Mouse (Mus musculus) intestine, embryonic 15.5 days (tissue): ENCODE data around the gene Tmem247. TPM values are rescaled to one million over a fixed set of nuclear protein-coding genes. Genes with fewer than 3 reads are reported as not detected.

Experiments
- ATAC-seq: fragments of 200-750 bp; cut with Nextera tagmentation; 2 replicates; pipeline ENCODE4 v1.8.0; 2017; ENCODE audit warnings: moderate TSS enrichment, moderate library complexity
- H3K27ac ChIP-seq: fragments of 300-500 bp; sonication (generic); 2 replicates; pipeline ENCODE4 v1.5.1; 2015; ENCODE audit warnings: mild to moderate bottlenecking, inconsistent platforms
- H3K27me3 ChIP-seq: fragments of 300-500 bp; sonication (generic); replicated peaks from 2 replicates; pipeline ENCODE4 v1.6.1; 2015; ENCODE audit warnings: inconsistent platforms
- H3K36me3 ChIP-seq: fragments of 300-500 bp; sonication (generic); 2 replicates; pipeline ENCODE4 v1.6.1; 2015; ENCODE audit warnings: inconsistent platforms
- H3K4me1 ChIP-seq: fragments of 300-500 bp; sonication (generic); replicated peaks from 2 replicates; pipeline ENCODE4 v1.6.1; 2015; ENCODE audit warnings: inconsistent platforms
- H3K4me2 ChIP-seq: fragments of 300-500 bp; sonication (generic); replicated peaks from 2 replicates; pipeline ENCODE4 v1.6.1; 2015; ENCODE audit warnings: mild to moderate bottlenecking, inconsistent platforms
- H3K4me3 ChIP-seq: fragments of 300-500 bp; sonication (generic); replicated peaks from 2 replicates; pipeline ENCODE4 v1.5.1; 2015; ENCODE audit warnings: inconsistent platforms
- H3K9ac ChIP-seq: fragments of 300-500 bp; sonication (generic); 2 replicates; pipeline ENCODE4 v1.6.1; 2015; ENCODE audit warnings: inconsistent platforms
- H3K9me3 ChIP-seq: fragments of 300-500 bp; sonication (generic); 2 replicates; pipeline ENCODE4 v1.6.1; 2016; ENCODE audit warnings: inconsistent platforms
- WGBS: fragments of 180-500 bp; shearing (Covaris S2); methylation state at CpG from one replicate; pipeline ENCODE4 v1.1.7; 2015; 5-methylcytosine and 5-hydroxymethylcytosine counted together
- polyA plus RNA-seq: library from polyadenylated mRNA; unstranded; fragments of >200 nt; fragmentation: Nextera tagmentation; extraction: Ambion mirVana; gene quantifications from 2 replicates; pipeline ENCODE4 v1.2.1, GENCODE M21; 2015

Gene Tmem247
- polyA plus RNA-seq, 1 experiment from 2014 or later = not detected

GRCm38 (mm10) chr17:86919729-86920128 is 2.6 kb downstream of the Tmem247 start:
- Histone ChIP-seq H3K9me3 (no peaks in the 10 kb centered on the region), H3K36me3 (no peaks in the 10 kb centered on the region), H3K4me1 (no peaks in the 10 kb centered on the region), H3K4me3 (no peak overlapping the region), H3K27ac (no peak overlapping the region), H3K27me3 (no peaks in the 10 kb centered on the region), H3K4me2 (no peak overlapping the region), H3K9ac (no peak overlapping the region)
- ATAC-seq = 0 out of 2 replicates have a peak, but pooled peaks have one; percentile 20
- 63% methylated on average over 11 of the region's 11 CpGs for WGBS

- no peak for ATAC-seq
- no peak overlapping the region for H3K4me3 ChIP-seq
- 71% methylated on average over 3 of the region's 3 CpGs for WGBS
These were observed 7.5 kb downstream of the Tmem247 start for GRCm38 (mm10) chr17:86924679-86925078.

GRCm38 (mm10) chr17:86926836-86927235 is 9.7 kb downstream of the Tmem247 start:
- no peak overlapping the region for H3K27ac ChIP-seq
- no peaks in the 10 kb centered on the region for H3K9me3 ChIP-seq
- H3K4me1 ChIP-seq = no peaks in the 10 kb centered on the region
- WGBS = 90% methylated on average over 3 of the region's 3 CpGs
- no peak for ATAC-seq
- no peak overlapping the region for H3K4me3 ChIP-seq
- no peaks in the 10 kb centered on the region for H3K27me3 ChIP-seq
- H3K36me3 ChIP-seq = no peaks in the 10 kb centered on the region
- H3K4me2 ChIP-seq = no peak overlapping the region
- H3K9ac ChIP-seq = no peak overlapping the region

More at GRCm38 (mm10) chr17:86924679-86925078, 7.5 kb downstream of the Tmem247 start:
- H3K4me2 ChIP-seq = no peak overlapping the region
- H3K27ac ChIP-seq = no peak overlapping the region
- H3K27me3 ChIP-seq = no peaks in the 10 kb centered on the region
- no peaks in the 10 kb centered on the region for H3K4me1 ChIP-seq
- H3K9me3 ChIP-seq = no peaks in the 10 kb centered on the region
- H3K36me3 ChIP-seq = no peaks in the 10 kb centered on the region
- no peak overlapping the region for H3K9ac ChIP-seq

GRCm38 (mm10) chr17:86929355-86929754 is 12.2 kb downstream of the Tmem247 start:
- no peak overlapping the region for H3K4me3 ChIP-seq
- H3K4me2 ChIP-seq = no peak overlapping the region
- H3K36me3 ChIP-seq = no peaks in the 10 kb centered on the region
- H3K9ac ChIP-seq = no peak overlapping the region
- WGBS = 83% methylated on average over 6 of the region's 6 CpGs
- H3K9me3 ChIP-seq = no peaks in the 10 kb centered on the region
- H3K4me1 ChIP-seq = no peaks in the 10 kb centered on the region
- ATAC-seq = no peak
- no peaks in the 10 kb centered on the region for H3K27me3 ChIP-seq
- H3K27ac ChIP-seq = no peak overlapping the region

GRCm38 (mm10) chr17:86929981-86930380 is 12.8 kb downstream of the Tmem247 start:
- Histone ChIP-seq H3K4me2 (no peak overlapping the region), H3K36me3 (no peaks in the 10 kb centered on the region), H3K27ac (no peak overlapping the region), H3K9ac (no peak overlapping the region), H3K9me3 (no peaks in the 10 kb centered on the region), H3K4me3 (no peak overlapping the region), H3K27me3 (no peaks in the 10 kb centered on the region), H3K4me1 (no peaks in the 10 kb centered on the region)
- ATAC-seq = no peak

- Histone ChIP-seq H3K4me2 (no peak overlapping the region), H3K9ac (no peak overlapping the region), H3K9me3 (no peaks in the 10 kb centered on the region), H3K27me3 (no peaks in the 10 kb centered on the region), H3K4me3 (no peak overlapping the region), H3K36me3 (no peaks in the 10 kb centered on the region), H3K4me1 (peaks cover 7% of the 10 kb centered on the region; the same call in 1 of the 2 replicates), H3K27ac (no peak overlapping the region)
- no peak for ATAC-seq
- 43% methylated on average over 5 of the region's 5 CpGs for WGBS
These were observed 15.7 kb downstream of the Tmem247 start for GRCm38 (mm10) chr17:86932896-86933295.

GRCm38 (mm10) chr17:86937064-86937463 is 19.9 kb downstream of the Tmem247 start:
- 71% methylated on average over 2 of the region's 2 CpGs for WGBS
- H3K4me3 ChIP-seq = no peak overlapping the region
- H3K4me1 ChIP-seq = peaks cover 7% of the 10 kb centered on the region; the same call in 1 of the 2 replicates
- no peak overlapping the region for H3K9ac ChIP-seq
- ATAC-seq = peak; percentile 6; the same call in 1 of the 2 replicates
- H3K27me3 ChIP-seq = no peaks in the 10 kb centered on the region
- no peaks in the 10 kb centered on the region for H3K9me3 ChIP-seq
- H3K27ac ChIP-seq = peak overlapping the region; percentile 48; the same call in 1 of the 2 replicates
- no peaks in the 10 kb centered on the region for H3K36me3 ChIP-seq
- H3K4me2 ChIP-seq = peak overlapping the region; percentile 73; the same call in 1 of the 2 replicates

- no peaks in the 10 kb centered on the region for H3K27me3 ChIP-seq
- peaks cover 7% of the 10 kb centered on the region; the same call in 1 of the 2 replicates for H3K4me1 ChIP-seq
- peak; percentile 93 for ATAC-seq
- WGBS = 2% methylated on average over 20 of the region's 20 CpGs
- no peaks in the 10 kb centered on the region for H3K9me3 ChIP-seq
- peak overlapping the region; percentile 39 for H3K4me3 ChIP-seq
- H3K36me3 ChIP-seq = no peaks in the 10 kb centered on the region
- H3K9ac ChIP-seq = 0 out of 2 replicates have a peak overlapping the region, but pooled peaks have one; percentile 26
- H3K4me2 ChIP-seq = peak overlapping the region; percentile 73
- peak overlapping the region; percentile 48; the same call in 1 of the 2 replicates for H3K27ac ChIP-seq
These were observed 20.5 kb downstream of the Tmem247 start for GRCm38 (mm10) chr17:86937497-86938155.

- no peaks in the 10 kb centered on the region for H3K9me3 ChIP-seq
- no peak overlapping the region for H3K4me2 ChIP-seq
- ATAC-seq = no peak
- no peaks in the 10 kb centered on the region for H3K36me3 ChIP-seq
- H3K4me3 ChIP-seq = no peak overlapping the region
- H3K27me3 ChIP-seq = no peaks in the 10 kb centered on the region
- H3K4me1 ChIP-seq = peaks cover 7% of the 10 kb centered on the region; the same call in 1 of the 2 replicates
- no peak overlapping the region for H3K27ac ChIP-seq
- no peak overlapping the region for H3K9ac ChIP-seq
- WGBS = 76% methylated on average over 7 of the region's 7 CpGs
These were observed 21.5 kb downstream of the Tmem247 start for GRCm38 (mm10) chr17:86938683-86939082.

GRCm38 (mm10) chr17:86942112-86942511 is 25.0 kb downstream of the Tmem247 start:
- H3K27me3 ChIP-seq = no peaks in the 10 kb centered on the region
- no peak overlapping the region for H3K9ac ChIP-seq
- no peaks in the 10 kb centered on the region for H3K9me3 ChIP-seq
- no peak overlapping the region for H3K27ac ChIP-seq
- ATAC-seq = no peak
- WGBS = 55% methylated on average over 6 of the region's 6 CpGs
- no peaks in the 10 kb centered on the region for H3K36me3 ChIP-seq
- peaks cover 6% of the 10 kb centered on the region; the same call in 1 of the 2 replicates for H3K4me1 ChIP-seq
- no peak overlapping the region for H3K4me3 ChIP-seq
- no peak overlapping the region for H3K4me2 ChIP-seq

GRCm38 (mm10) chr17:86943158-86943557 is 26.0 kb downstream of the Tmem247 start:
- no peak for ATAC-seq
- Histone ChIP-seq H3K4me2 (no peak overlapping the region), H3K4me1 (no peaks in the 10 kb centered on the region), H3K36me3 (no peaks in the 10 kb centered on the region), H3K27ac (no peak overlapping the region), H3K4me3 (no peak overlapping the region), H3K27me3 (no peaks in the 10 kb centered on the region), H3K9ac (no peak overlapping the region), H3K9me3 (no peaks in the 10 kb centered on the region)
- WGBS = 70% methylated on average over 6 of the region's 6 CpGs

- no peak overlapping the region for H3K27ac ChIP-seq
- no peaks in the 10 kb centered on the region for H3K9me3 ChIP-seq
- H3K9ac ChIP-seq = no peak overlapping the region
- no peak for ATAC-seq
- 44% methylated on average over 4 of the region's 4 CpGs for WGBS
- no peak overlapping the region for H3K4me3 ChIP-seq
- H3K27me3 ChIP-seq = no peaks in the 10 kb centered on the region
- no peak overlapping the region for H3K4me2 ChIP-seq
- no peaks in the 10 kb centered on the region for H3K36me3 ChIP-seq
- no peaks in the 10 kb centered on the region for H3K4me1 ChIP-seq
These were observed 28.9 kb downstream of the Tmem247 start for GRCm38 (mm10) chr17:86946078-86946477.
